Mouse (Mus musculus): Measurements from ENCODE around the gene Cyth1.

Gene Cyth1

GRCm38 (mm10) chr11:118248150-118249011, at the start of gene Cyth1:
Cyth1 (minus strand) TSS chr11:118248592.
- DNase-seq (ENCODE audit: extremely low spot score): peak; percentile 100

DNA sequence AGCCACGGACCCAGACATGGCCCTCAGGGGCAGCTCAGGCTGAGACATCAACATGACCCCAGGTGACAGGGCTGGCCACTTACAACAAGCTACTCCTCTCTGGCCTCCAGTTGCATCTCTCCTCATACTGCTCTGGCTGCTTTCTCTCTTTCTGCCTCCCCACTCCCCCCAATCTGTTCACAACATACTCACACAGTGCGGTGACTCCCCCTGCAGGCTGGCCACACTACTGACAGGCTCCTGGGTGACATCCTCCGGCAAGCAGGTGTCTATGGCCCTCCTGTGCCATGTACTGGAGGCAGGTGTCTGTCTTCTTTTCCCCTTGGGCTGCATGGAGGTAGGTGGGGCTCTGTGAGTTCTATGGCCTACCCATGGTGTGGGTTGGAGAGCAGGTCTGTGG, 49.6 kb upstream of the Cyth1 start:
- no peak for DNase-seq (ENCODE audit: extremely low spot score)

DNA sequence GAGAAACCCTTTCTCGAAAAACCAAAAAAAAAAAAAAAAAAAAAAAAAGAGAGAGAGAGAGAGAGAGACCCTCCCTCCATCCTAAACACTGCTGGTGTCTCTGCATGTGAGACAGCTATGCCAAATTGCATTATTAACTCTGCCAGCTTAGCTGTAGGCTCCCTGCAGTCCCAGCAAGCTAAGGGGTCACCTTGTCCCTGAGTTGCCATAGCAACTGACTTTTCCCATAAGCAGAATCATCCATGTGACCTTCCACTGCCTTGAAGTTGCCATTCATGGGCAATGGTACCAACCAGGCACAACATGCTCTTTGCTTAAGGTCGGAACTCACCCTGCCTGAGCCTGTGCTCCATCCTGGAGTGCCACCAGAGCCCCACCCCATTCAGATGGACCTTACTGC, 46.6 kb upstream of the Cyth1 start:
- no peak for DNase-seq (ENCODE audit: extremely low spot score)

- DNase-seq (ENCODE audit: extremely low spot score): no peak
These were observed 44.3 kb upstream of the Cyth1 start for GRCm38 (mm10) chr11:118292671-118293070.

DNA sequence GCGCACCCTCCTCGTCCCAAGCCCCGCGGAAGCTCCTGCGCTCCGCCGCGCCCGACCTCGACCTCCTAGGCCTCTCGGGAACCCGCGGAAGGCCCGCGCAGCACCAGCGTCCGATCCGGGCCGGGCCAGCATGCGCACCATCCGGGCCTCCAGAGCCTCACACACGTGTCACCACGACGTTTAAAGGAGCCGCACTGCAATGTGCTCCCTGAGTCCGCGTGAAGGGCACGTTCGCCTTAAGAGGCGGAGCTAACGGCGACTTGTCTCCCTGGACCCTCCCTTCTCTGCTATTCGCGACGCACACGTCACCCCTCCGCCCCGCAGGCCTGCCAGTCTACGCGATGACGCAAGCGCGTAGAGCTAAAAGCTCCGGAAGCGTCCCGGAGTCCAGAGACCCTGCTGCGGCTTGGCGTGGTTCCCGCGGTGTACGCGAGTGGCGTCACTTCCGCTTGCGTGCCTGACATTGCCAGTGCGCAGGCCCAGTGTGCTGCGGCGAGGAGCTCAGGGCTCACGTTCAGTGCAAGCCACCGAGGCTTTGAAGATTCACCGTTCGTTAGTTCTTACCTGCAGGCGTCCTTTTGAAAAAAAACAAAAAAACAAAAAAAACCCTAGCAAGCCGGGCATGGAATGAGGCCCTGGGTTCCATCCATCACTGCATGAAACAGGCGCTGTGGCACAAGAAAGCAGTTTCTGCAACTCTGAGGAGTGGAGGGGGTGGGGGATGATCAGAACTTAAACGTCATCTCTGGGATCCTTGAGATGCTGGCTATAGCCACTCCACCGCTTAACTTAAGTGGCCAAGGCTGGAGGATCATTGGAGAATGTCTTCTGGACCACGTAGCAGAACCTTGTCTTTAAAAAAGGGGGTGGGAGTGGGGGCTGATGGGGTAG, 41.9 kb upstream of the Cyth1 start, which contains the start of gene Usp36:
Usp36 (minus strand) TSS at position 246 of the 891 bp plus-strand sequence.
- DNase-seq (ENCODE audit: extremely low spot score): peak; percentile 97

- no peak for DNase-seq (ENCODE audit: extremely low spot score)
These were observed 41.2 kb upstream of the Cyth1 start for GRCm38 (mm10) chr11:118289562-118289961.

DNA sequence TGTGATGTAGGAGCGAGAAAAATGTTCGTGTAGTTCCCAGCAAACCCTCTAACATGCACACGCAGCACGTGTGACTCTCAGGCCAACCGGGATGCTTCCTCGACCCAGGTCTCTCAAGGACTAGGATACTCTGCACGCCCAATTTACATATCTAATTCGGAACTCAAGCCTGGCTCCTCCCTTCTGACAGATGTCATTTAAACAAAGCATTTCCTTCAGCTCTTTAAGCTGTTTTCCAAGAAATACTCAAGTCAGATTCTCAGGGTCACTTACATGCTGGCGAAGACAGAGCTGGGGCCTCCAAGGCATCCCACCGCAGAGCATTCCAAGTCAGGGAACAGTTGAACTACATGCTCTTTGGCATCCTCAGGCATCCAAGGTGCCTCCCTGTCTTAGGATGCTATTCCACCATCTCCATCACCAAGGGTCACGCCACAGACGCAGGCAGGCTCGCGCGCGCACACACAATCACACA, 40.7 kb upstream of the Cyth1 start:
- peak; percentile 17 for DNase-seq (ENCODE audit: extremely low spot score)

DNA sequence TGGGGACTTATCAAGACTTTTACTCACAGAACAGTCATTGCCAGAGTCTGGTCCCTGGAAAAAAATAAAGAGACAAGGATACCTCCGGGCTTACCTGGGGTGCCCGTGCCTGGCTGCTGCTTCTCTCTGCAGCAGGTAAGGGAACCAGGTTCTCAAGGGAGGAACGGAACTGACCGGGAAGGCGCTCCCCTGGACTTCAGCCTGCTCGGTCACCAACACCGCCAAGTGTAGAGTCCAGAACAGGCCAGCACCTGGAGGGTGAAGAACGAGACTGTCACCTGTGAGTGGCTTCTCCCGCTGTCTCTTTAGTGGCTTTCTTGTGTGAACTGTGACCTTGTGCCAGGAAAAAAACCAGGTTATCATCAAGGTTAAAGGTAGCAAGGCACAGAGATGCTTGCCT, 39.2 kb upstream of the Cyth1 start:
- DNase-seq (ENCODE audit: extremely low spot score): no peak

DNA sequence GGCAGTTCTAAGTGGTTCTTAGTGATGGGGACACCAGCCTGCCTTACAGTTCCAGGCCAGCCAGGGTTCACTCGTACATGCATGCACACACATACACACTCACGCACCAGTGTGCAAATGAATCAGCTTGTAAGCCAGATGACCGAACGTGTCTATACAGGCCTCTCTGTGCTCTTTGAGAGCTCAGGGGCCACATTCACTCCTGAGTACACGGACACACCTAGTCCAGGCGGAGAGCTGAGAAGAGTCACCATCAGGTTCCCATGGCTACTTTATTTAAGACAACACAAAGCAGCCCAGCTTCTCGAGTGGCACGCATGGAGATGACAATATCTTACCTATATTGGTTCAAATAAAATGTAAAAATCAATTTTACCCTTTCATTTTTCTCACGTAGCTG, 38.0 kb upstream of the Cyth1 start:
- DNase-seq (ENCODE audit: extremely low spot score): no peak

GRCm38 (mm10) chr11:118285791-118286190, 37.4 kb upstream of the Cyth1 start:
- no peak for DNase-seq (ENCODE audit: extremely low spot score)

DNA sequence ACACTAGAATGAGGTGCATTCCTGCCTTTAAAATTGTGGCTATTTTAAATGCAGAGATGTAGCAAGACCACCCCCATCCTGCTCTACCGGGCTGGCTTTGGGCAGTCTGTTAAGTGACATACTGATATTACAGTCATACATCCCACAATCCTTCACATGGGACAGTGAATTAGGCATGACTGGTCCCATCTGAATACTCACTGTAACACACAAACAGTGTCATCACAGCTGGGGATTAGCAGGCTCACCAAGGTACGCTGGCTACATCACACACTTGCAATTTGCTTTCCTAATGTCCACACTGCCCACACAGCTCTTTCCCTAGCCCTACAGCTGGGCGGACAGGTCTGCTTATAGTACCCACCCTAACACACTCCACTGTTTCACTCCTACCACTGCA, 31.8 kb upstream of the Cyth1 start:
- DNase-seq (ENCODE audit: extremely low spot score): no peak

GRCm38 (mm10) chr11:118276328-118276727, 27.9 kb upstream of the Cyth1 start:
- no peak for DNase-seq (ENCODE audit: extremely low spot score)

- DNase-seq (ENCODE audit: extremely low spot score): no peak
These were observed 26.7 kb upstream of the Cyth1 start for GRCm38 (mm10) chr11:118275092-118275491.

DNA sequence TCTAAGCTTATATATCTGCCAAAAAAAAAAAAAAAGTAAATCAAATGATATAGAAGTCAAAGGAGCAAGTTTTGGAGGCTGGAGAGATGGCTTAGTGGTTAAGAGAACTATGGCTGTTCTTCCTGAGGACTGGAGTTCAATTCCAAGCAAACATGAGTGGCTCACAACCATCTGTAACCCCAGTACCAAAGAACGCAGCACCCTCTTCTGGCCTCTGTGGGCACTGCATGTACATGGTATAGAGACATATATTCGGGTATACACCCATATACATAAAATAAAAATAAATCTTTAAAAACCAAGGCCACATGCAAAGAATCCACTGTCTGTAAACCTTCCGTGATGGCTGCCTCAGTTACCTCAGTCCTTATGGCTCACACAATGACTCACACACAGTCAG, 21.4 kb upstream of the Cyth1 start:
- no peak for DNase-seq (ENCODE audit: extremely low spot score)

GRCm38 (mm10) chr11:118266666-118267046, 18.3 kb upstream of the Cyth1 start:
- no peak for DNase-seq (ENCODE audit: extremely low spot score)

GRCm38 (mm10) chr11:118266044-118266665, 17.8 kb upstream of the Cyth1 start:
- no peak for DNase-seq (ENCODE audit: extremely low spot score)

DNA sequence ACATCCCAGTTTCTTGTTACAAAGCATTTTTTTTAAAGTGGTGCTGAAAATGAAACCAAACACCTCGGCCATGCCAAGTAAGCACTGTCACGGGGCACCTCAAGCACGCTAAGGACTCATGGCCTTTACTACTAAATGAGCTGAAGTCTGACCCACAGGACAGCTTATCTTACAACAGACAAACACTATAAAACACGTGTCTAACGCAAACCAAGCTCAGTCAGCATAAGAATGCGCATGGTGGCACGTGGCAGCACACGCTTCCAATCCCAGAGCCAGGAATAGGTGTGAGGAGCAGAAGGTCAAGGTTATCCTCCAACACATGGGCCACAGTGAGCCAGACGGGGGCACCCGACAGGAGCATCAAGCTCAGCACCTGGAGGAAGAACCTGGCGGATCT, 17.2 kb upstream of the Cyth1 start:
- no peak for DNase-seq (ENCODE audit: extremely low spot score)

- DNase-seq (ENCODE audit: extremely low spot score): no peak
These were observed 14.8 kb upstream of the Cyth1 start for GRCm38 (mm10) chr11:118263146-118263545.

- no peak for DNase-seq (ENCODE audit: extremely low spot score)
These were observed 11.7 kb upstream of the Cyth1 start for GRCm38 (mm10) chr11:118260081-118260480.

DNA sequence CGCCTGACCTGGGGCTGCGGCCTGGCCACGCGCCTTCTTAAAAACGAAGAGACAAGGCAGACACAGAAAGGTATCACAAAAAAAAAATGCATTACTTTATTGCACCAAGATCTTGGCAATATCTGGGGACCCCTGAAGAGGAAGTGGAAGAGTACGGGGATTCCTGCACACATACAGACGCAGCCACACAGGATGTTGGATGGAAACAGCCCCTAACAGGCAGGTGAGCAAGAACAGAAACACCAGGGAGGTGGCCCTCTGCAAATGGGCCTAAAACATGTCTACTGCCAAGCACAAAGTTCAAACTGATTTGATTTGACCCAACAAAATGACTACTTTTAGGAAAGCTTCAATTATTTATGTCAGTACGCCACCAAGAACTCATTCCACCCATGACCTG, 11.2 kb upstream of the Cyth1 start:
- DNase-seq (ENCODE audit: extremely low spot score): no peak

DNA sequence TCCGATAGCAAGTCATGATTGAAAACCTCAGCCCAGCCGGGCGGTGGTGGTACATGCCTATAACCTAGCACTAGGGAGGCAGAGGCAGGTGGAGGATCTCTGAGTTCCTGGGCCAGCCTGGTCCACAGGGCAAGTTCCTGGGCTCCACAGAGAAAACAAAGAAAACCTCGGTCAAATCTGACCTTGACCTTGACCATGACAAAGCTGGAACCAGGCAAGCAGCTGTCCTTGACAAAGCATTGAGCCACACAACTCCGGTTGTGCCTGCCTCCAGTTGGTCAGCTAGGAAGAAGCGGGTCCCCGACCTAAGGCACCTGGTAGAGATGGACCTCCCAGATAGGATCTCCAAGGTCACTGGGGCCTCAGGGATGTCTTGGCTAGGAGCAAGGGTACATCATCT, 8.0 kb upstream of the Cyth1 start:
- DNase-seq (ENCODE audit: extremely low spot score): no peak

All from embryo, embryonic 9.5 days (tissue).